Mouse (Mus musculus): ENCODE data around the gene Snapc3.
"Not testable (repeated sequence)": the region's sequence is repeated elsewhere in the genome, so short reads cannot be mapped to it uniquely, and the experiment has no call there.

DNA sequence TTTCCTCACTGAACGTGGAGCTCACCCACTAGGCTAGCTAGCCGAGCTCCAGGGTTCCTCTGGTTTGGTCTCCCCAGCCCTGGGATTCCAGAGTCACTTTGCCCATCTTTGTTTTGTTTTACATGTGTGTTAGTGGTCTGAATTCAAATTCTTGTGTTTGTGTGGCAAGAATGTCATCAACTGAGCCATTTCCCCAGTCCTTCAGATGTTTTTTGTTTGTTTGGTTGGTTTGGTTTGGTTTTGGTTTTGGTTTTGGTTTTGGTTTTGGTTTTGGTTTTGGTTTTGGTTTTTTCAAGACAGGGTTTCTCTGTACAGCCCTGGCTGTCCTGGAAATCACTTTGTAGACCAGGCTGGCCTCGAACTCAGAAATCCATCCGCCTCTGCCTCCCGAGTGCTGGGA lies 79.5 kb downstream of the Snapc3 start:
- not testable (repeated sequence) for TF ChIP-seq CTCF, POLR2A (IDR thresholded peaks at IDR 0.05; ENCODE audit: extremely low read depth, insufficient read depth, low read length)
